Mouse (Mus musculus) left cerebral cortex, adult 11 months (tissue): ENCODE results near the gene Ip6k2.

Source experiments
- DNase-seq: peaks from one replicate; pipeline ENCODE4 v3.0.0; 2022; ENCODE audit warnings: low spot score

Ip6k2 gene

DNA sequence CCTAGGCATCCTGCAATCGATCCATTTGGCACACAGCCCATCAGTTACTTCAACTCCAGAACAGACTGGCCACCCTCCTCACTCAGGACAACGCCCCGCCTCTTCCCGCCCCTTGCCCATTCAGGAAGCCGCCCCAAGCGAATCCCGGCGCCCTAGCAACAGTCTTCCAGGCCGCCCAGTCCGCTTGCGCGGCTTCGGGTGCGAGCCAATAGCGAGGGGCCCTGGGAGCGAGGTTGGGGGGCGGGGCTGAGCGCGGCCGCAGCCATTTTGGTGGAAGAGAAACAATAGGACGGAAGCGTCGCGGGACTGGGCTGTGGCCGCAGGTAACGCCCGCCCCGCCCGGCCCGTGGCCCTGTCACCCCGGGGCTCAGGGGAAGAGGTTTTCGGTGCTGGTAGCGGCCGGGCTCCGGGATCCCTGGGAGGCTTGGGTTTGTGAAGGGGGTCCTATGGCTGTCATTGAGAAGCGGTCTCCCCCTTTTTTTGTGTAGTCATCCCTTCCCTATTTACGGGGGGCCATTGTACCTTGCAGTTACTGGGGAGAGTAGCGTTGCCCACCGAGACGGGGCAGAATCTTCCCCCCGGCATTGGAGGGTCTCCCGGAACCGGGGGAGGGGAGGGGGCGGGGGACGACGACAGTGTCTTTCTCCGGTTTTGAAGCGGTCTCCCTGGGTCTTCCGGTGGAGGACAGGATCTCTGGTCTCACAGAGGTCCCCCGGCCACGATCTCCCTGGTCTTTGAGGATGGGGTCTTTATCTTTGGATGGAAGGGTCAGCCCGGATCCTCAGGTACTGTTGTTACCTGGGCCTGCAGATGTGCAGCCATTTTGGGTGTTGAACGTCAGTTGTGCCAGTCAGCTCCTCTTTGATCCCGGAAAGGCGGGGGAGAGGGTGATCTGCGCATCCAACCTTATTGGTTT is at the start of gene Ip6k2:
Gene Ip6k2 (plus strand): TSS at position 249 of the 916 bp plus-strand sequence.
- DNase-seq: peak; percentile 92

- no peak for DNase-seq
These were observed 49.0 kb upstream of the Ip6k2 start for GRCm38 (mm10) chr9:108734626-108735025.

DNA sequence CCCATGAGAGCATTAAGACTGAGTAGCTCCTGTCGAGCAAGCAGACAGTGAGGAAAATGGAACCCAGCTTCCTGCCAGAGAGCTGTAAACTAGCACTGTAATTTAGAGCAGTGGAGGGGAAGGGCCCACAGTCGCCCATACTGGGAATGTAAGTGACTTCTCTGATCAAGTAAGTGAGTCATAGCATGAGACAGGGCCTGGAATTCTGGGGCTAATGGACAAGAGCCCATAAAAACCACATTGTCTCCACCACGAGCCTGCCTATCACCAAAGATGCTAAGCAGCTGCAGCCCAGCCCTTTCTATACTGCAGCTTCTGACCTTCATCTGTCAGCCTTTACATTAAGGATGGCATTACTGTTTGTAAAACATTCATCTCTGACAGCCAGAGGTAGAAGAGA is 44.4 kb upstream of the Ip6k2 start:
- no peak for DNase-seq

DNA sequence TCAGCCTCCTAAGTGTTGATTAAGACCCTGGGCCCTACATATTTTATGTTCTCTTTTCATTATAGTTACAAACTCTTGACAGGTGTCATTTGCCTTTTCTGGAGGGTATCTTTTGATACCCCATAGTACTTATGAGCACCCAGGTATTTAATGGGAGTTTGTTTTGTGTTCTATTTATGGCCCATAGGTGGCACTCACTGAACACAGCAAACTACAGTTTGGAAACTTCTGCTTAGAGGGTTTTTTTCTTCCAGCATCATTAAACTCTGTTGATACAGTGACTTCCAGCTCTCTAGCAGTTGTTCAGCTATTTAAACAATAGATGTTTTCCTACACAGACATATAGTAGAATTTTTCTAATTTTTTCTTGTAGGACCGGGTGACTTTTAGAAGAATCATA is 43.5 kb upstream of the Ip6k2 start:
- DNase-seq: no peak

DNA sequence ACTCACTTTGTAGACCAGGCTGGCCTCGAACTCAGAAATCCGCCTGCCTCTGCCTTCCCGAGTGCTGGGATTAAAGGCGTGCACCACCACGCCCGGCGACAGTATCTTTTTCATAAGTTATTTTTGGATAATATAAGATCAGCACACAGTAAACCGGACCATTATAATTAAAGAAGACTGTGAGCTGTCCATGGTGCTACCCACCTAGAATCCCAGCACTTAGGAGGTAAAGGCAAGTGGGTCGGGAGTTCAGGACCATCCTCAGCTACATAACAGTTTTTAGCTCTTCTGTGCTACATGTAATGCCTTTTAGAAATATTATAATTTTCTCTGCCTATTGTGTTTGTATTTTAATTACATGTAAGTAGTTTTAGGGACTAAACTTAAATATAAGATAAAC is 41.5 kb upstream of the Ip6k2 start:
- no peak for DNase-seq

DNA sequence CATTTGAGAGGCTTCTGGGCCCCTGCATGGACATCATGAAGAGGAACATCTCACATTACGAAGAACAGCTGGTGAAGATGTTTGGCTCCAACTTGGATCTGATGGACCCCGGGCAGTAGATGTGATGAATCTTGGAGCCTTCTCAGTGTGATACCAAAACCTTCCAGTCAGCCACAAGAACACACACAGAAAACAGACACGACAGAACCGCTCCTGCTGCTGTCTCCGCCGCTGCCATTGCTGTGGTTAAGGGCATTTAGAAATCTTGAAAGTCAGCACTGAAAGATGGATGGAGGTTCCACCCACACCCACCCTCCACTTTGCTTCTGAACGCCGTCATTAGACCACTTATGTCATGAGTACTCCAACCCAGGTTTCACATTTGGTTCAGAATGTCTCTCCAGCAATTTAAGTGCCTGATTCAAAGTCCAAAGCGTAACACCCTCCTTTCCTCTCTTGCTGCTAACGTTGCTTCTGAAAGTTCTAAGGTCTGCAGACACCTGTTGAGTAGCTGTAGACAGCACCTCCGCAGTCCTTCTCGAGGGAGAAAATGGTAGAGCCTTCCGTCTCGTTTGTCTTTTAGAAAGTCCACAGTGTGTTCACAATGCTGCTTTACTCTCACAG is 36.6 kb upstream of the Ip6k2 start:
- no peak for DNase-seq

GRCm38 (mm10) chr9:108747694-108748093 is 35.9 kb upstream of the Ip6k2 start:
- DNase-seq: no peak

- DNase-seq: no peak
These were observed 34.9 kb upstream of the Ip6k2 start for GRCm38 (mm10) chr9:108748600-108749183.

DNA sequence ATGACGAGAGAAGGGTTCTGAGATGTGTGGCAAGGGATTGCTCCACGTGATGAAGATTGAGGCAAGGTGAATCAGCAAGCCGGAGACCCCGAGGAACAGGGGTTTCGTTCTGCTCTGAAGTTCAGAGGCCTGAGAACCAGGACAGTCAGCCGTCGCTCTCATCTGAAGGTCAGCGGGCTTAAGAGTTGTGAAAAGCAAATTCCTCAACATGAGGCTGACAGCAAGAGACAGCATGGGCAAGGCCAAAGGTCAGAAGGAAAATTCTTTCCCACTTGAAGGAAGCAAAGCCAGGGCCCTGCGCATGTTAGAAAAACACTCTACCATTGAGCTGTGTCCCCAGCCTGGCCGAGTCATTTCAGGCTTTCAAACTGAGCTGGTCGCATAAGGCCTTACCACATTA is 33.0 kb upstream of the Ip6k2 start:
- DNase-seq: no peak

- DNase-seq: no peak
These were observed 31.3 kb upstream of the Ip6k2 start for GRCm38 (mm10) chr9:108752142-108752920.

DNA sequence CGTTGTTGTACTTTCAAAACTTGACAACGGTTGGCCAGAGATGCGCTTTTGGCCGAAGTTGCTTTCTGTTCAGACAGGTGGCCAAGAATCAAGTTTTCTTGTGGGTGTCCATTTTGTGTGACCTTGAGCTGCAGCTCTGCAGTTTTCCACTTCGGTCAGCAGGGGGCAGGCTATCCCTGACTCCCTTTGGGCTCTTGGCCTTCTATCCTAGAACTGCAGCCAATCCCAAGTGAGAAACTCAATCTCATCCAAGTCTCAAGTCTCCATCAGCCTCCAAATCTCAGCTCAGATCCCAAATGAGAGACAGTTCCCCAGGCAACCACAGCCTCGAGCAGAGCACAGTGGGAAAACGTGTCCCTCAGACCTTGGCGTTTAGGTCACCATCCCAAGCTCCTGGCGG is 30.3 kb upstream of the Ip6k2 start:
- DNase-seq: peak; percentile 61

DNA sequence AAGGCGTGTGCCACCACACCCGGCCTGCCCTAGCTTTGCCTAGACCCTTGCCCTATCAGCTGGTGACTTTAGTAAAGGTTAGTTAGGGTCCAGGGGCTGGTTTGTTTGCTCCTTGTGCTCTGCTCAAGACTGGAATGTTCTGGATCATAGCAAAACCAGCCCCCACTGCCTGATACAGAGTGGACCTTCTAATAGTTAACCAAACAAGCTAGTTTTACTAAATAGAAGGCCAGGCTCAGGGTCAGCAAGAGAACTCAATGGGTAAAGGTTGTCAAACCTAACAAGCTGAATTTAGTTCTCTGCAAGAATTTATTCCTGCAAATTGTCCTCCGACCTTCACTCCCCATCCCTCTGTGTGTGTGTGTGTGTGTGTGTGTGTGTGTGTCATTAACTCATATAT is 29.6 kb upstream of the Ip6k2 start:
- DNase-seq: no peak

DNA sequence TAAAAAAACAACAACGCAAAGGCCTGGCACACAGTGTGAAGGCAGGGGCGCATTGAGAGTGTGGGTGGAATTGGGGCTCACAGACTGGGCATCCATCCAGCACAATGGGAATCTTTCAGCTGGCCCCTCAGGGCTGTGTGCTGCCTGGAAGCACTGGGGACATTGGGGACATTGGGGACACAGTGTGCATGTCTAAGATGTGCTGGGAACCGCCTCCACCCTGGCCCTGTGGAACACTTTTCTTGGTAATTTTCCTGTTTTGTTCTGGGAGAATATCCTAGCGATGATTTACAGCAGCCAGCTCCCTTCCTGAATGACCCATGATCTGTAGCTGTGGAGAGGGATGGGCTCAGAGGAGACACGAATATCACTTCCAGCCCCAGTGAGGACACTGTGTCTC is 29.2 kb upstream of the Ip6k2 start:
- DNase-seq: no peak

GRCm38 (mm10) chr9:108757406-108757805 is 26.2 kb upstream of the Ip6k2 start:
- no peak for DNase-seq

GRCm38 (mm10) chr9:108759121-108759520 is 24.5 kb upstream of the Ip6k2 start:
- no peak for DNase-seq

GRCm38 (mm10) chr9:108759805-108760204 is 23.8 kb upstream of the Ip6k2 start:
- DNase-seq: no peak

GRCm38 (mm10) chr9:108761561-108761960 is 22.0 kb upstream of the Ip6k2 start:
- no peak for DNase-seq

- no peak for DNase-seq
These were observed 18.6 kb upstream of the Ip6k2 start for GRCm38 (mm10) chr9:108764971-108765370.

DNA sequence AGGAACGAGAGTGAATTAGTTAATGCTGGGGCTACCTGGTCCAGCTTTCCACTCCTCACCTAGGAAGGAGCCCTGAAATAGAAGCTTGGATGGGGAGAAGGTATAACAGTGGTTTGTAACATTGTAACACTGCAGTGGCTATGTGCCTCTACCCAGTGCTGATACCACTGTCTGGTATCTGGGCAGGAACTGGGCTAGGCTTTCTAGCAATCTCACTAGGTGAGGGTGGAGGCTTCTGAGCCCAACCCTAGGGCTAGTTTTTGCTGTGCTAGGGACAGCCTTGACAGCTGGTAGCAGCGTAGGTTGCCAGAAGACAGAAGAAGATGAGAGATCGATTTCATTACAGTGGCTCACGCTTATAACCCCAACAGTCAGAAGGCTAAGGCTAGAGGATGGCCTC is 7.0 kb upstream of the Ip6k2 start:
- DNase-seq: no peak

DNA sequence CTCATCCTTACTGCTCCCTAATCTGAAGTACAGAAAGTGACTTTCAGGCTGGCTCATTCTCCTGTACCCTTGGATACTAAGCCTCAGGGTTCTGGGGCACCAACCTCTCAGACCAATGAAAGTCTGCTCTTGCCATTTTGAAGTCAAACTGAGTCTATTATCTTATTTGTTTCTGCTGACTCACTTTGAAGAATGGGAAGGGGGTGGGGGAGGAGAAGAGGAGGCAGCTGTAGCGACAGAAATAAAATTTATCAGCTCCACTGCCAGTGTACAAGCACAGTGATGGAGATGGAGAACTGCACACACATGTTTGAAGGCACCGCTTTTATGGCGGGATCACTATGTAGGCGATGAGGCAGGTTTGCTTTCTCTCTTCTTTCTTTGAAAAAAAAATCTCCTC is 6.3 kb upstream of the Ip6k2 start:
- DNase-seq: no peak

- no peak for DNase-seq
These were observed 2.6 kb upstream of the Ip6k2 start for GRCm38 (mm10) chr9:108780959-108781358.

DNA sequence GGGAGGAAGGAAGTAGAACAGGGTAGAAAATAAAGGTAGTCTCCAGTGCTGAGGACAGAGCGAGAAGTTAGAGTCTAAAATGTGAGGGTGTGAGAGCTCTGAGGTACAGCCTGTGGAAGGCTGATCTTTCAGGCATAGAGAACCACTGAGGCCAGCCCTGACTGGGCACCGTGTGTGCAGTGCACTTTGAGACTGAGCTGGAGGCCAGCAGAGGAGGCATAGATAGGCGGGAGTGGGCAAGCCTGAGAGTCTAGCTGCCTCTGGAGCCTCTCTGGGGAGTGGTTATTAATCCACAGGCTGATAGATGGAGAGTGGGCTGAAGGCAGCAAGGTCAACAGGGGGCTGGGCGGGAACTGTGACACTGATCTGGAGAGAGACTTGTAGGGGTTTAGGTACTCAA is 1.7 kb upstream of the Ip6k2 start:
- DNase-seq: no peak
